Mouse (Mus musculus) erythroblast, embryonic 14.5 days (primary cell): ENCODE data around the gene Dclk3. TPM values are rescaled to one million over a fixed set of nuclear protein-coding genes. Genes with fewer than 3 reads are reported as not detected.

ENCODE experiments used
- H3K27me3 ChIP-seq: 2 replicates; pipeline ENCODE4 v1.6.1; 2012; ENCODE audit warnings: inconsistent platforms; ENCODE audit not compliant: control insufficient read depth
- H3K36me3 ChIP-seq: 2 replicates; pipeline ENCODE4 v1.6.1; 2012; ENCODE audit warnings: mild to moderate bottlenecking, inconsistent platforms; ENCODE audit not compliant: control insufficient read depth
- H3K4me1 ChIP-seq: 2 replicates; pipeline ENCODE4 v1.6.1; 2012; ENCODE audit warnings: inconsistent platforms; ENCODE audit not compliant: control insufficient read depth
- H3K4me3 ChIP-seq: replicated peaks from 2 replicates; pipeline ENCODE3; 2012; ENCODE audit warnings: moderate library complexity, mild to moderate bottlenecking, inconsistent platforms
- H3K9me3 ChIP-seq: 2 replicates; pipeline ENCODE4 v1.6.1; 2012; ENCODE audit warnings: low read length, inconsistent platforms, mixed read lengths; ENCODE audit not compliant: control insufficient read depth
- GATA1 ChIP-seq: IDR thresholded peaks from 2 replicates; pipeline ENCODE4 v1.6.1; 2012; ENCODE audit warnings: low read length, inconsistent platforms, mixed read lengths
- TAL1 ChIP-seq: IDR thresholded peaks from 3 replicates; pipeline ENCODE4 v1.6.1; 2012; ENCODE audit warnings: low read length, inconsistent platforms, mixed read lengths
- polyA plus RNA-seq: library from polyadenylated mRNA; stranded (reverse); fragments of >175 nt; gene quantifications from 2 replicates; pipeline ENCODE4 v1.2.3, GENCODE M21; 2012

Gene Dclk3
- polyA plus RNA-seq, 1 experiment, result not detected

GRCm38 (mm10) chr9:111450853-111451404 is 12.0 kb downstream of the Dclk3 start:
- Histone ChIP-seq H3K4me1 (no peaks in the 10 kb centered on the region), H3K4me3 (no peak overlapping the region), H3K9me3 (no peaks in the 10 kb centered on the region), H3K27me3 (no peaks in the 10 kb centered on the region), H3K36me3 (no peaks in the 10 kb centered on the region)
- no peak for TF ChIP-seq TAL1
- TF ChIP-seq GATA1, result no peak

GRCm38 (mm10) chr9:111453895-111454294 is 15.0 kb downstream of the Dclk3 start:
- Histone ChIP-seq H3K27me3 (no peaks in the 10 kb centered on the region), H3K36me3 (no peaks in the 10 kb centered on the region), H3K4me3 (no peak overlapping the region), H3K4me1 (no peaks in the 10 kb centered on the region), H3K9me3 (no peaks in the 10 kb centered on the region)
- TF ChIP-seq TAL1 (no peak), GATA1 (no peak)

- Histone ChIP-seq H3K27me3 (no peaks in the 10 kb centered on the region), H3K4me1 (no peaks in the 10 kb centered on the region), H3K9me3 (no peaks in the 10 kb centered on the region), H3K36me3 (no peaks in the 10 kb centered on the region), H3K4me3 (no peak overlapping the region)
- TF ChIP-seq TAL1, result no peak
- no peak for TF ChIP-seq GATA1
Measured at GRCm38 (mm10) chr9:111457176-111457935, 18.5 kb downstream of the Dclk3 start.

GRCm38 (mm10) chr9:111457936-111458310 is 19.0 kb downstream of the Dclk3 start:
- H3K9me3 ChIP-seq, result no peaks in the 10 kb centered on the region
- H3K4me1 ChIP-seq, result no peaks in the 10 kb centered on the region
- TF ChIP-seq GATA1 (no peak), TAL1 (no peak)
- H3K4me3 ChIP-seq, result no peak overlapping the region
- H3K27me3 ChIP-seq, result no peaks in the 10 kb centered on the region
- H3K36me3 ChIP-seq, result no peaks in the 10 kb centered on the region

GRCm38 (mm10) chr9:111459466-111459865 is 20.6 kb downstream of the Dclk3 start:
- no peak overlapping the region for H3K4me3 ChIP-seq
- no peaks in the 10 kb centered on the region for H3K4me1 ChIP-seq
- no peaks in the 10 kb centered on the region for H3K36me3 ChIP-seq
- H3K27me3 ChIP-seq, result no peaks in the 10 kb centered on the region
- H3K9me3 ChIP-seq, result no peaks in the 10 kb centered on the region
- TF ChIP-seq GATA1 (no peak), TAL1 (no peak)

GRCm38 (mm10) chr9:111460201-111460814 is 21.4 kb downstream of the Dclk3 start:
- no peak overlapping the region for H3K4me3 ChIP-seq
- no peaks in the 10 kb centered on the region for H3K27me3 ChIP-seq
- H3K9me3 ChIP-seq, result no peaks in the 10 kb centered on the region
- H3K4me1 ChIP-seq, result no peaks in the 10 kb centered on the region
- TF ChIP-seq TAL1, result no peak
- TF ChIP-seq GATA1, result no peak
- no peaks in the 10 kb centered on the region for H3K36me3 ChIP-seq

GRCm38 (mm10) chr9:111461415-111462103 is 22.7 kb downstream of the Dclk3 start:
- H3K4me1 ChIP-seq, result no peaks in the 10 kb centered on the region
- H3K36me3 ChIP-seq, result no peaks in the 10 kb centered on the region
- H3K9me3 ChIP-seq, result no peaks in the 10 kb centered on the region
- H3K4me3 ChIP-seq, result no peak overlapping the region
- TF ChIP-seq GATA1 (no peak), TAL1 (no peak)
- no peaks in the 10 kb centered on the region for H3K27me3 ChIP-seq

- Histone ChIP-seq H3K4me3 (no peak overlapping the region), H3K36me3 (no peaks in the 10 kb centered on the region), H3K9me3 (no peaks in the 10 kb centered on the region; the same call in 1 of the 2 replicates), H3K4me1 (no peaks in the 10 kb centered on the region), H3K27me3 (no peaks in the 10 kb centered on the region)
- TF ChIP-seq TAL1, result no peak
- TF ChIP-seq GATA1, result no peak
Measured at GRCm38 (mm10) chr9:111465666-111466065, 26.8 kb downstream of the Dclk3 start.

GRCm38 (mm10) chr9:111473686-111474457 is 35.0 kb downstream of the Dclk3 start:
- no peak for TF ChIP-seq GATA1
- TF ChIP-seq TAL1, result no peak
- Histone ChIP-seq H3K4me1 (no peaks in the 10 kb centered on the region), H3K36me3 (no peaks in the 10 kb centered on the region), H3K4me3 (no peak overlapping the region), H3K9me3 (no peaks in the 10 kb centered on the region), H3K27me3 (no peaks in the 10 kb centered on the region)
